Mouse (Mus musculus): Measurements from ENCODE around the gene Gng11. TPM values are rescaled to one million over a fixed set of nuclear protein-coding genes. Genes with fewer than 3 reads are reported as not detected.

The Gng11 gene
- polyA plus RNA-seq, 1 experiment: 10.7 TPM

- TF ChIP-seq CEBPB (IDR thresholded peaks at IDR 0.05; ENCODE audit: low read depth) (no peak), MYOG (IDR thresholded peaks at IDR 0.05; ENCODE audit: control insufficient read depth, extremely low read depth, insufficient read length) (no peak), CTCF (IDR thresholded peaks at IDR 0.05; ENCODE audit: control insufficient read depth, insufficient read depth, insufficient read length) (no peak), USF1 (IDR thresholded peaks at IDR 0.05; ENCODE audit: low read depth) (no peak), FOSL1 (IDR thresholded peaks at IDR 0.05; ENCODE audit: insufficient read depth, low read length, poor library complexity, severe bottlenecking) (no peak), MAX (IDR thresholded peaks at IDR 0.05) (no peak), MYOD1 (IDR thresholded peaks at IDR 0.05; ENCODE audit: control insufficient read depth, insufficient read length, low read depth) (no peak)
- H3K4me3 ChIP-seq (ENCODE audit: insufficient read depth, poor library complexity, severe bottlenecking): no peak within 1 kb of the TSS
- H3K79me2 ChIP-seq (ENCODE audit: control insufficient read depth, insufficient read depth): no peaks in the 10 kb centered on the region
- H3ac ChIP-seq (ENCODE audit: control insufficient read depth, insufficient read length, low read depth): no peak within 1 kb of the TSS
- H3K36me3 ChIP-seq (ENCODE audit: control insufficient read depth, insufficient read depth): no peaks in the 10 kb centered on the region
- H3K27me3 ChIP-seq (ENCODE audit: control insufficient read depth, insufficient read depth, insufficient read length): no peaks in the 10 kb centered on the region
- H3K79me3 ChIP-seq (ENCODE audit: low read depth): no peaks in the 10 kb centered on the region
These were observed 15.0 kb upstream of the Gng11 start, which contains the start of gene Tfpi2 for GRCm38 (mm10) chr6:3988750-3989149. TSS of gene Tfpi2 (minus strand) at chr6:3988919.

GRCm38 (mm10) chr6:3993492-3993891, 10.2 kb upstream of the Gng11 start, which contains the start of gene Gngt1:
TSS of gene Gngt1 (plus strand) at chr6:3993792.
- H3K4me3 ChIP-seq (ENCODE audit: insufficient read depth, poor library complexity, severe bottlenecking): no peak within 1 kb of the TSS
- H3ac ChIP-seq (ENCODE audit: control insufficient read depth, insufficient read length, low read depth): no peak within 1 kb of the TSS
- no peak for TF ChIP-seq FOSL1 (IDR thresholded peaks at IDR 0.05; ENCODE audit: insufficient read depth, low read length, poor library complexity, severe bottlenecking)
- TF ChIP-seq USF1 (IDR thresholded peaks at IDR 0.05; ENCODE audit: low read depth): no peak
- TF ChIP-seq MAX (IDR thresholded peaks at IDR 0.05): no peak
- TF ChIP-seq CTCF (IDR thresholded peaks at IDR 0.05; ENCODE audit: control insufficient read depth, insufficient read depth, insufficient read length): no peak
- TF ChIP-seq MYOG (IDR thresholded peaks at IDR 0.05; ENCODE audit: control insufficient read depth, extremely low read depth, insufficient read length): no peak
- no peak for TF ChIP-seq CEBPB (IDR thresholded peaks at IDR 0.05; ENCODE audit: low read depth)
- TF ChIP-seq MYOD1 (IDR thresholded peaks at IDR 0.05; ENCODE audit: control insufficient read depth, insufficient read length, low read depth): no peak
- H3K79me3 ChIP-seq (ENCODE audit: low read depth): no peaks in the 10 kb centered on the region
- no peaks in the 10 kb centered on the region for H3K79me2 ChIP-seq (ENCODE audit: control insufficient read depth, insufficient read depth)
- no peaks in the 10 kb centered on the region for H3K36me3 ChIP-seq (ENCODE audit: control insufficient read depth, insufficient read depth)
- no peaks in the 10 kb centered on the region for H3K27me3 ChIP-seq (ENCODE audit: control insufficient read depth, insufficient read depth, insufficient read length)

GRCm38 (mm10) chr6:3998089-3998488, 5.6 kb upstream of the Gng11 start:
- H3K27me3 ChIP-seq (ENCODE audit: control insufficient read depth, insufficient read depth, insufficient read length): no peaks in the 10 kb centered on the region
- H3K36me3 ChIP-seq (ENCODE audit: control insufficient read depth, insufficient read depth): no peaks in the 10 kb centered on the region
- H3K4me3 ChIP-seq (ENCODE audit: insufficient read depth, poor library complexity, severe bottlenecking): no peak overlapping the region
- H3K79me2 ChIP-seq (ENCODE audit: control insufficient read depth, insufficient read depth): no peaks in the 10 kb centered on the region
- H3ac ChIP-seq (ENCODE audit: control insufficient read depth, insufficient read length, low read depth): no peak overlapping the region
- TF ChIP-seq MYOG (IDR thresholded peaks at IDR 0.05; ENCODE audit: control insufficient read depth, extremely low read depth, insufficient read length) (no peak), FOSL1 (IDR thresholded peaks at IDR 0.05; ENCODE audit: insufficient read depth, low read length, poor library complexity, severe bottlenecking) (no peak), CEBPB (IDR thresholded peaks at IDR 0.05; ENCODE audit: low read depth) (no peak)
- H3K79me3 ChIP-seq (ENCODE audit: low read depth): no peaks in the 10 kb centered on the region

- H3K36me3 ChIP-seq (ENCODE audit: control insufficient read depth, insufficient read depth): no peaks in the 10 kb centered on the region
- no peak for TF ChIP-seq FOSL1 (IDR thresholded peaks at IDR 0.05; ENCODE audit: insufficient read depth, low read length, poor library complexity, severe bottlenecking)
- no peak for TF ChIP-seq USF1 (IDR thresholded peaks at IDR 0.05; ENCODE audit: low read depth)
- TF ChIP-seq CTCF (IDR thresholded peaks at IDR 0.05; ENCODE audit: control insufficient read depth, insufficient read depth, insufficient read length): no peak
- no peak for TF ChIP-seq MAX (IDR thresholded peaks at IDR 0.05)
- TF ChIP-seq MYOG (IDR thresholded peaks at IDR 0.05; ENCODE audit: control insufficient read depth, extremely low read depth, insufficient read length): no peak
- no peak for TF ChIP-seq CEBPB (IDR thresholded peaks at IDR 0.05; ENCODE audit: low read depth)
- no peak for TF ChIP-seq MYOD1 (IDR thresholded peaks at IDR 0.05; ENCODE audit: control insufficient read depth, insufficient read length, low read depth)
These were observed 4.4 kb upstream of the Gng11 start for GRCm38 (mm10) chr6:3999296-3999695.

GRCm38 (mm10) chr6:4000716-4001115, 3.0 kb upstream of the Gng11 start:
- Histone ChIP-seq H3K4me3 (ENCODE audit: insufficient read depth, poor library complexity, severe bottlenecking) (no peak overlapping the region), H3K79me2 (ENCODE audit: control insufficient read depth, insufficient read depth) (no peaks in the 10 kb centered on the region), H3K36me3 (ENCODE audit: control insufficient read depth, insufficient read depth) (no peaks in the 10 kb centered on the region), H3K79me3 (ENCODE audit: low read depth) (no peaks in the 10 kb centered on the region), H3K27me3 (ENCODE audit: control insufficient read depth, insufficient read depth, insufficient read length) (no peaks in the 10 kb centered on the region), H3ac (ENCODE audit: control insufficient read depth, insufficient read length, low read depth) (no peak overlapping the region)
- TF ChIP-seq CEBPB (IDR thresholded peaks at IDR 0.05; ENCODE audit: low read depth): no peak
- no peak for TF ChIP-seq CTCF (IDR thresholded peaks at IDR 0.05; ENCODE audit: control insufficient read depth, insufficient read depth, insufficient read length)
- no peak for TF ChIP-seq MYOD1 (IDR thresholded peaks at IDR 0.05; ENCODE audit: control insufficient read depth, insufficient read length, low read depth)
- no peak for TF ChIP-seq MAX (IDR thresholded peaks at IDR 0.05)
- no peak for TF ChIP-seq USF1 (IDR thresholded peaks at IDR 0.05; ENCODE audit: low read depth)
- TF ChIP-seq MYOG (IDR thresholded peaks at IDR 0.05; ENCODE audit: control insufficient read depth, extremely low read depth, insufficient read length): no peak
- no peak for TF ChIP-seq FOSL1 (IDR thresholded peaks at IDR 0.05; ENCODE audit: insufficient read depth, low read length, poor library complexity, severe bottlenecking)

More at GRCm38 (mm10) chr6:3999296-3999695, 4.4 kb upstream of the Gng11 start:
- Histone ChIP-seq H3K79me3 (ENCODE audit: low read depth) (no peaks in the 10 kb centered on the region), H3K27me3 (ENCODE audit: control insufficient read depth, insufficient read depth, insufficient read length) (no peaks in the 10 kb centered on the region), H3ac (ENCODE audit: control insufficient read depth, insufficient read length, low read depth) (no peak overlapping the region), H3K4me3 (ENCODE audit: insufficient read depth, poor library complexity, severe bottlenecking) (no peak overlapping the region), H3K79me2 (ENCODE audit: control insufficient read depth, insufficient read depth) (no peaks in the 10 kb centered on the region)

- no peaks in the 10 kb centered on the region for H3K36me3 ChIP-seq (ENCODE audit: control insufficient read depth, insufficient read depth)
- no peaks in the 10 kb centered on the region for H3K27me3 ChIP-seq (ENCODE audit: control insufficient read depth, insufficient read depth, insufficient read length)
- TF ChIP-seq MYOD1 (IDR thresholded peaks at IDR 0.05; ENCODE audit: control insufficient read depth, insufficient read length, low read depth) (no peak), MYOG (IDR thresholded peaks at IDR 0.05; ENCODE audit: control insufficient read depth, extremely low read depth, insufficient read length) (no peak)
- H3K79me3 ChIP-seq (ENCODE audit: low read depth): no peaks in the 10 kb centered on the region
- H3K4me3 ChIP-seq (ENCODE audit: insufficient read depth, poor library complexity, severe bottlenecking): no peak overlapping the region
- H3ac ChIP-seq (ENCODE audit: control insufficient read depth, insufficient read length, low read depth): no peak overlapping the region
- no peaks in the 10 kb centered on the region for H3K79me2 ChIP-seq (ENCODE audit: control insufficient read depth, insufficient read depth)
These were observed 259 bp upstream of the Gng11 start for GRCm38 (mm10) chr6:4003445-4003844.
